Mouse (Mus musculus) gonadal fat pad, adult 2 months (tissue): ENCODE data around the gene Nosip. TPM values are rescaled to one million over a fixed set of nuclear protein-coding genes. Genes with fewer than 3 reads are reported as not detected.
"Not testable (repeated sequence)": the region's sequence is repeated elsewhere in the genome, so short reads cannot be mapped to it uniquely, and the experiment has no call there.

Experiments
- DNase-seq: peaks from one replicate; pipeline ENCODE4 v3.0.0-alpha.2; 2012; ENCODE audit warnings: low read depth
- polyA plus RNA-seq: library from polyadenylated mRNA; depleted of rRNA; stranded (reverse); fragments of >200 nt; gene quantifications from 2 replicates; pipeline ENCODE4 v1.2.3, GENCODE M21; 2012; rRNA removed

Gene Nosip
- polyA plus RNA-seq: 71.4 and 78.1 TPM in 2 replicates

DNA sequence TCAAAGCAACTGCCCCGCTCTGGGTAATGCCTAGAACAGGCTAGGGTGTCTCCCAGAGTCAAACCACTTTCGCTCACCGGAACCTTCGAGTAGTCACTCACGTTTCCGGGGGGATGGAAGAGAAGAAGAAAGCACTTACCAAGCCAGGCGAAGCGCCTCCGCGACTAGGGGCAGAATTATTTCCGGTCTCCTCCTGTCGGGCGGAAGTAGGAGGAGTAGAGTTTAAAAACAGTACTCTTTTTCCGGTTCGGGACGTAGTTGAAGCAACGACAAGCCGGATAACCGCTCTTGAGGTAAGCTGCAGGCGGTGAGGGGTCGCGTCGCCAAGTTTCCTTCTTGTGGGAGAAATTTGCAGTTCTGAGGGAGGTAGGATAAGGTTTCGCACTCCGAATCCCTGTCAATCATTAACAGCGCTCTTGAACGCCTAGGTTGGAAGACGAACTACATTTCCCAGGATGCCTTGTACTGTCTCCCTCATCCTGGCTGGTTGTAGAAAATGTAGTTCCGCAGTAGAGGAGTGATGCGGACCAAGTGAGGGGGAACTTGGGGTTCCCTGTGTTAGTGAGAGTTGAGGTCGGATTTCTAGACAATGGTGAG, at the start of gene Nosip, which contains the start of gene Prrg2:
Gene Nosip (plus strand): TSS at position 191 of the 597 bp plus-strand sequence.
Gene Prrg2 (minus strand): TSS at position 439 of the 597 bp plus-strand sequence.
- peak; percentile 92 for DNase-seq

DNA sequence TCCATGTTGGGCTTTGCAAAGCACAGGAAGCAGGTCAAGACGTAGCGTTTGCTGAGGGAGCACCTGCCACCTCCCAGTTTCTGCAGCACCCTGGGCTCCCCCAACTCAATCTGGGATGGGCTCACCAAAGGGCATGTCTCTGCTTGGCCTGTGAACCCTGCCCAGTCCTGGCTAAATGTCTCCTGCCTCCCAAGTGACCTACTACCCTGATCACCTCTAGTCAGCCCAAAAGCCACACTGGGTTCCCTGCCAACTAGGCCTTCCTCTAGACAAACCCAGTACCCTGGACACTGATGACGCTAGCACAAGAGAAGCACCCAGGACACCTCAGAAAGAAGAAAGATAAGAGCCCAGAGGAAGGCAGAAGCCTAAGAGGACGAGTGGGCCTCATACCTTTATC, 49.4 kb upstream of the Nosip start:
- no peak for DNase-seq

DNA sequence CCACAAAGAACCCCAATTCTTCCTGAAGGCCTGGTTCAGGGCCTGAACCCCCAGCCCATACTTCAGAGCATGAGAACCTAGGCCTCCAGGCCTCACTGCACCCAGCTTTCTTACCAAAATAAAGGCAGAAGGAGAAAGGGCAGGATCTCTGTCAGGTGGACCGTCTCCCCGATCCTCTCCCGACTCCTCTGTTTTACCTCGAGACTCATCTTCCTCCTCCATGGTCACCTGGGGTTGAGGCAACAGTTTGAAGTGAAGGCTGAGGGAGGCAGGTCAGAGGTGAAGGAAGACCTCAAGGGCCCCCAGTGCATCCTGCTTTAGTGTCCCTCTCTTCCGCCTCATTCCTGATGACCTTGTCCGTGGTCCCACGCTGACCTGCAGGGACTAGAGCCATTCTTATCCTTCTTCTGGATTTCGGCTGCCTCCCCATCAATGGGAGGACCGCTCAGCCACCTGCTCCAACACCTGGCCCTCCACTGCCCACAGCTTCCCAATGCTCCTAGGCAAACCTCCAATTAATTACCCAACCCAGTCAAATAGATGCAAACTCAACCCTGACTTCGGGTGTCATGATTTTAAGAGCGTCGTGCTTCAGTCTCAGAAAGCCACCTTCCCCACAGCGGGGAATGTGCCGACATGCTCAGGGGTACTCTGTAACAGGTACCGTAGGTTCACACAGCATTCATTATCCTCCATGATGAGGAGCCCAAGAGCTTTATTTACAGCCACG, 48.7 kb upstream of the Nosip start:
- DNase-seq: no peak

GRCm38 (mm10) chr7:45014096-45014451, 48.2 kb upstream of the Nosip start:
- DNase-seq: no peak

DNA sequence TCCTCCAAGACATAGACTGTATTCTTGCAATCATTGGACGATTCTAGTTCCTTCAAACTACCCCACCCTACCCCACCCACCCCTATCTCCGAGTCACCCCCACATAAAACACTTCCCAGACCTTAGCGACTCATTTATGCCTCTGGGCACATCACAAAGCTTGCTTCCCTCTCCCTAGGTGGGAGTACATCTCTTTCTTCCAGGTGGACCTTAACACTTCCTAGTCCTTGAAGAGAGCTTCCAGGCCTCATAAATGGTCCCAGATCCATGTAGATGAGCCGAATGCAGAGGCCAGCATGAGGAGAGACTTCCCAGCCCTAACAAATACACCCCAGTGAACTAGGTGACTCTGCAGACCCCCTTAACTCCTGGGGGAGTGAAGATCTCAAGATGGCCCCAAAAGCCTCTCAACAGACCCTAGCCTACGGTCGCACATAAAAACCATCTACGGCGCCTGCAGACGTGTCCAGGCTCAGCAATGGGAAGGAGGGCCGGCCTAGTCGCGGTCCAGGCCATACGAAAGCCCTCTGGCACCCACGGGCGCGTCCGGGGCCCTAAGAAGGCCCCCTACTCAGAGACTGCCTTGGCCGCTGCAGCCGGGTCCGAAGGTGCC, 46.8 kb upstream of the Nosip start:
- no peak for DNase-seq

DNA sequence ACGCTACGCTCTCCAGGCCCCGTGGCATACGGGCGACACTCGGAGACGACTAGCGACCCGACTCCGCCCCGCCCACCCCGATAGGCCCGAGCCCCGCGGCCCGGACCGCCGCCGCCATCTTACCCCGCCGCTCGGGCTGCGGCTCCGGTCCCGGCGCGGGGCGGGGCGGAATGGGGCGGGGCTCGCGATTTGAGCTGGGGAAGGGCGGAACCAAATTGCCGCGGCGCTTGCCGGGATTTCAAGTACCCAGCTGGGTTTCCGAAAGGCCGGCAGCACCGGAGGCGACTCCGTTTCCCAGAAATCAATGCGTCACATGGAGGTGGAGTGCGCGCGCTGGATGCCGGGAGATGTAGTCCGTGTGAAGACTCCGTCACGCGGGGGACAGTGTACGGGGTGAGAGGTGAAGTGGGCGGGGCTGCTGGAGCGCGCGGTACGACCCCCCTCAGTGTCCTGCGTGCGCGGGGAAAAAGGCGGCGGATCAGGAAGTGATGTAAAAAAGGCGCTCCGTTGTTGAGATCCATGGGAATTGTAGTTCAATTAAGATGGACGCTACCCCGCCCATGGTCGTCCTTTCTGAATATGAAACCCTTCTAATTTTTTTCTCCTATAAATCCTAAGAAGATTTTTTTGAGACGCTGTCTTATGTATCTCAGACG, 46.1 kb upstream of the Nosip start, which contains the start of gene Scaf1:
Gene Scaf1 (minus strand): TSS at position 407 of the 656 bp plus-strand sequence.
- DNase-seq: peak; percentile 93

DNA sequence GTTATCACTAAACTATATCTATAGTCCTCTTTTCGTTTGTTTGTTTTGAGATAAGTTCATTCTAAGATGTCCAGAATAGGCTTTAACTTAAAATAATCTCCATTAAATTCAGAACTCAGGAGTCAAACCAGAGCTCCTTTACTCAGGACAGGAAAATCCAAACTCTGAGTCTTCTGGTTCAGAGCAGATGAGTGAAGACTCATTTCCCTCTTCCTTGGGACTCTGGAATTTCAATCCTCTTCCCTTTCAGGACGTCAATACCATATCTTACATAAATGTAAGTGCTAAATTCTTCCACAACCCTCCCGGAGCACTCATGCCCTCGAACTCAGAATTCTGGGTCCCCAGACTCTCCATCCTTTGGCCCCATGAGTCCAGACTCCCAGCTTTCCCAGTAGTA, 45.5 kb upstream of the Nosip start:
- DNase-seq: no peak

DNA sequence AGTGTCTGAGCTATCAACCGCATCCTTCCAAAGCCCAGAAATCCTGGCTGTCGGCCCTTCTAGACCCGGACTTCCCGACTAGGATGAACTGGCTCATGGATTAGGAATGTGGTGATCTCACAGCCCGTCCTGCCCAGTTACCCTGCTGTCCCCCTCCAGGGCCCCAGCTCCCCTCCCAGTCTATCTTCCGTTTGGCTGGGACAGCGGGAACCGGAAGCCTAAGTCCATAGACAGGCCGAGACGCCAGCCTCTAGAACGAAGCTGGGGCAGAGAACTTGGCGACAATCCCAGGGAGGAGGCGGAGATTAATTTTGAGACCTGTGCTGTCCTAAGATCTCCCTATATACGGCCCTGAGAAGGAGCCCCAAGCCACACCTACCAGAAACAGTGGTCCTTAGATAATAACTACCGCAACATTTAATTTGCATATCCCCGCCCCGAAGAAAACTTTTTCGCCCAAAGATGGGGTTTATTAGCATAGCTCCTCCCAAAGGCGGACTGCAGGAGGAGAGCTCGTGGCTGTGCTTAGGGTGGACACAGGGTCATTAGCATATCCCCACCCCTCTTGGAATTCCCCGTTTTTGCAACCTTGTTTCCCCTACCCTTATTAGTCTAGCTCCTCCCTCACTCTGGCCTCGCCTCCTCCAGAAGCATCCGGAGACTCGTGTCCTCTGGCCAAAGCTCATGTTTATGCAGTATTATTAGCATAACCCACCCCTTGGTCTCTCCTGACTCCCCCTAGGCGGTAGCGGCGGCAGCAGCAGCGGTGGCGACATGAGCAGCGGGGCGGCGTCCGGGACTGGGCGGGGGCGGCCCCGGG, 44.8 kb upstream of the Nosip start, which contains the start of gene Rras:
Gene Rras (plus strand): TSS at position 720 of the 820 bp plus-strand sequence.
- peak; percentile 98 for DNase-seq

GRCm38 (mm10) chr7:45019031-45019571, 43.1 kb upstream of the Nosip start:
- no peak for DNase-seq

DNA sequence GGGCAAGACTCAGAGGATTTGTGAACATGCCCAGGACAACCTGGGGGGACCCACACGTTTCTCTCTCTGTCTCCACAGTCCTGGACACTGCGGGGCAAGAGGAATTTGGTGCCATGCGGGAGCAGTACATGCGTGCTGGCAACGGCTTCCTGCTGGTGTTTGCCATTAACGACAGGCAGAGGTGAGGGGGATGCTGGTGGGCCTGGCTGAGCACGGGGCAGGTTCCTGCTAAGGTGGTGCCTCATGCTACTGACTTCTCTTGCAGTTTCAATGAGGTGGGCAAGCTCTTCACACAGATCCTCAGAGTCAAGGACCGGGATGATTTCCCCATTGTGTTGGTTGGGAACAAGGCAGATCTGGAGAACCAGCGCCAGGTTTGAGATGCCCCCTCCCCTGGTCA, 42.0 kb upstream of the Nosip start:
- no peak for DNase-seq

- DNase-seq: not testable (repeated sequence)
Observed at GRCm38 (mm10) chr7:45023711-45024110, 38.5 kb upstream of the Nosip start.

DNA sequence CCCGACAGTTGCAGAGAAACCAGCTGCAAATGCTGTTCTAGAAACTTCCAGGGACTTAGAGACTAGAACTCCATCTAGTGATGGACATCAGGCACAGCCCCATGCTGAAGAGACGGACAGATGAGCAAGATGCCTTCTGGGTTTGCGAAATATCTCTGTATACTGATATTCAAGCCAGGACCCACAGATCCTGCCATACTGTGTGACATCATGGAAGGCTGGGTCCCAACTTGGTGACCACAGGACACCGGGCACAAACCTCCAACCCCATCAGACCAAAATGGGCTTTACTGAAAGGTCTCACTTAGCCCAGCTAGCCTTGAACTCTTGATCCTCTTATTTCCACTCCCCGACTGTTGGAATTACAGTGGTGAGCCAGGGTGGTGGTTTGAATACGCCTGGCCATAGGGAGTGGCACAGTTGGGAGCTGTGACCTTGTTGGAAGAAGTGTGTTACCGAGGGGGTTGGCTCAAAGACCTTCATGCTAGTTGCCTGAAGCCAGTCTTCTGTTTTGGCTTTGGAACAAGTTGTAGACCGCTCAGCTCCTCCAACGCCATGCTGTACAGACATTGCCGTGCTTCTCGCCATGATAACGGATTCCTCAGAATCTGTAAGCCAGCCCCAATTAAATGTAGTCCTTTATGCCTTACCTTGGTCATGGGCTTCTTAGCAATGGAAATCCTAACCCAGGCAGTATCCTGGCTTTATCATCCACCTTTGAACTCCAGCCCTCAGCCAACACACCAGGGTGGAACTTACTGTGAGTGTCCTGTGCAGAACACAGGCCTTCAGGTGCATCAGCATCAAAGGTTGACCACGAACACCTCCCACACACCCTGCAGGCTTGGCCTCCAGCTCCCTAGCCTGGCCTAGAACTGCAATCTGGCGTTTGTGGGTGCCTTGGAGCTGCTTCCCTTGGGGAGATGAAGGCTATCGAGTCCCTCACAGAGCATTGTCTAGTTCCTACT, 37.7 kb upstream of the Nosip start:
- no peak for DNase-seq

DNA sequence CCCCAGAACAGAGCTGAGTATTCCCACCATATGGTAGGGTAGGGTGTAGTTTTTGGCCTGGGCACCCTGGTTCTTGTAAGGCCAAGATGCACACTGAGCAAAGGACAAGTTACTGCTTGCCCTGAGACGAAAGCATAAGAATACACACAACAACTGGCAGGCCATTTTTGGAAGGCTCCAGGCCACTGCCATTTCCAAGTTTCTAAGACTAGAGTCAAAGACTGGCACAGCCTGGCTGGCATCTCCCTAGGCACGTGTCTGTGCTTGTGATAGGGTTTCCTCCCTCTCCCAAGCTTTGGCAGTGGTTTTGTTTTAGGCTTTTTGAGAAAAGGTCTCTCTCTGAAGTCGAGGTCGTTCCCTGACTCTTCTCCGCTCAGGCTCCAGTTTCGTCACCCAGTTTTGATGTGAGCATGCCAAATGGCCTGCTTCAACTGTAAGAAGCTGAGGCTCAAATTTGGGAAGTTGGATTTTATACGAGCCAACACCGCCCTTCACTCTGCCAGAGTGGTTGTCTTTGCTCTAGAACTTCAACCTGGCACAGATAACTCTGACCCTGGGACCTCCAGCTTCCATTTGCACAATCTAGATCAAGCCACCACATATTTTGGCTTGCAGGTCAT, 36.5 kb upstream of the Nosip start:
- peak; percentile 87 for DNase-seq

- DNase-seq: no peak
Observed at GRCm38 (mm10) chr7:45026256-45026655, 36.0 kb upstream of the Nosip start.

GRCm38 (mm10) chr7:45027761-45028160, 34.5 kb upstream of the Nosip start:
- no peak for DNase-seq

- no peak for DNase-seq
Observed at GRCm38 (mm10) chr7:45028351-45028750, 33.9 kb upstream of the Nosip start.

GRCm38 (mm10) chr7:45029995-45030394, 32.2 kb upstream of the Nosip start:
- DNase-seq: no peak

- no peak for DNase-seq
Observed at GRCm38 (mm10) chr7:45030857-45031256, 31.4 kb upstream of the Nosip start.

- DNase-seq: no peak
Observed at GRCm38 (mm10) chr7:45033722-45034359, 28.4 kb upstream of the Nosip start.
